Mouse (Mus musculus) liver, postnatal 0 days (tissue): ENCODE results near the gene Il27. TPM values are rescaled to one million over a fixed set of nuclear protein-coding genes. Genes with fewer than 3 reads are reported as not detected.

Experiments used
- ATAC-seq: fragments of 200-750 bp; cut with Nextera tagmentation; 2 replicates; pipeline ENCODE4 v1.8.0; 2017; ENCODE audit warnings: mild to moderate bottlenecking, moderate library complexity
- DNase-seq: peaks from one replicate; pipeline ENCODE4 v3.0.0-alpha.2; 2016
- H3K27ac ChIP-seq: fragments of 300-500 bp; sonication (generic); 2 replicates; pipeline ENCODE4 v1.5.1; 2014; ENCODE audit warnings: antibody characterized with exemption, moderate library complexity, mild to moderate bottlenecking, low read depth
- H3K27me3 ChIP-seq: fragments of 300-500 bp; sonication (generic); 2 replicates; pipeline ENCODE4 v1.6.1; 2014; ENCODE audit warnings: low read length, control low read depth, mixed read lengths; ENCODE audit not compliant: insufficient read depth
- H3K36me3 ChIP-seq: fragments of 300-500 bp; sonication (generic); replicated peaks from 2 replicates; pipeline ENCODE4 v1.6.1; 2014; ENCODE audit warnings: mild to moderate bottlenecking, control low read depth, low read length, moderate library complexity, mixed read lengths; ENCODE audit not compliant: insufficient read depth
- H3K4me1 ChIP-seq: fragments of 300-500 bp; sonication (generic); 2 replicates; pipeline ENCODE4 v1.6.1; 2014; ENCODE audit warnings: antibody characterized with exemption, mild to moderate bottlenecking, control low read depth; ENCODE audit not compliant: insufficient read depth
- H3K4me2 ChIP-seq: fragments of 300-500 bp; sonication (generic); 2 replicates; pipeline ENCODE4 v1.6.1; 2014; ENCODE audit warnings: low read depth, mild to moderate bottlenecking, low read length, moderate library complexity, mixed read lengths
- H3K4me3 ChIP-seq: fragments of 300-500 bp; sonication (generic); 2 replicates; pipeline ENCODE4 v1.5.1; 2014; ENCODE audit warnings: low read depth, low read length
- H3K9ac ChIP-seq: fragments of 300-500 bp; sonication (generic); replicated peaks from 2 replicates; pipeline ENCODE4 v1.6.1; 2014; ENCODE audit warnings: mild to moderate bottlenecking, moderate library complexity
- H3K9me3 ChIP-seq: fragments of 300-500 bp; sonication (generic); 2 replicates; pipeline ENCODE4 v1.6.1; 2016; ENCODE audit warnings: mild to moderate bottlenecking, control low read depth, low read length, mixed read lengths
- CTCF ChIP-seq: sonication (generic); IDR thresholded peaks from 2 replicates; pipeline ENCODE4 v1.5.1; 2016; ENCODE audit warnings: antibody characterized with exemption, low read depth
- EP300 ChIP-seq: IDR thresholded peaks from 2 replicates; pipeline ENCODE4 v1.6.1; 2016; ENCODE audit warnings: antibody characterized with exemption, low read depth, mild to moderate bottlenecking
- WGBS: fragments of 180-500 bp; shearing (Covaris S2); extraction: QIAGEN DNeasy Blood & Tissue Kit; methylation state at CpG from one replicate; pipeline ENCODE4 v1.1.7; 2014; ENCODE audit not compliant: insufficient replicate concordance; 5-methylcytosine and 5-hydroxymethylcytosine counted together
- polyA plus RNA-seq: library from polyadenylated mRNA; unstranded; fragments of >200 nt; fragmentation: Nextera tagmentation; extraction: Ambion mirVana; gene quantifications from 2 replicates; pipeline ENCODE4 v1.2.1, GENCODE M21; 2015

Gene Il27
- polyA plus RNA-seq, 1 experiment from 2014 or later: 0.18 TPM

GRCm38 (mm10) chr7:126595890-126596289 is 1.1 kb upstream of the Il27 start:
- ATAC-seq: no peak
- no peak for DNase-seq
- H3K9ac ChIP-seq: no peak overlapping the region
- no peak overlapping the region for H3K4me3 ChIP-seq
- H3K4me2 ChIP-seq: 0 out of 2 replicates have a peak overlapping the region, but pooled peaks have one; percentile 9
- 0 out of 2 replicates have a peak overlapping the region, but pooled peaks have one; percentile 34 for H3K27ac ChIP-seq
- peaks cover 15% of the 10 kb centered on the region for H3K4me1 ChIP-seq
- no peaks in the 10 kb centered on the region for H3K27me3 ChIP-seq
- no peaks in the 10 kb centered on the region for H3K9me3 ChIP-seq
- H3K36me3 ChIP-seq: no peaks in the 10 kb centered on the region
- TF ChIP-seq EP300 (no peak), CTCF (no peak)
- WGBS: 68% methylated on average over 5 of the region's 5 CpGs

- Histone ChIP-seq H3K4me2 (0 out of 2 replicates have a peak overlapping the region, but pooled peaks have one; percentile 23), H3K27ac (0 out of 2 replicates have a peak overlapping the region, but pooled peaks have one; percentile 29), H3K4me1 (peaks cover 8% of the 10 kb centered on the region), H3K9me3 (no peaks in the 10 kb centered on the region), H3K4me3 (no peak overlapping the region), H3K27me3 (no peaks in the 10 kb centered on the region), H3K36me3 (no peaks in the 10 kb centered on the region), H3K9ac (peak overlapping the region; percentile 21; the same call in 1 of the 2 replicates)
- ATAC-seq (no peak), DNase-seq (peak; percentile 66)
- TF ChIP-seq CTCF (peak; percentile 73), EP300 (no peak)
- 20% methylated on average over 16 of the region's 16 CpGs for WGBS
Measured at GRCm38 (mm10) chr7:126587779-126588178, 7.0 kb downstream of the Il27 start.

- no peak overlapping the region; the same call in 1 of the 2 replicates for H3K9ac ChIP-seq
- H3K4me3 ChIP-seq: no peak overlapping the region
- no peak for ATAC-seq
- H3K4me2 ChIP-seq: peak overlapping the region; percentile 84; the same call in 1 of the 2 replicates
- DNase-seq: peak; percentile 38
- H3K4me1 ChIP-seq: peaks cover 14% of the 10 kb centered on the region
- 54% methylated on average over 8 of the region's 8 CpGs for WGBS
- H3K27me3 ChIP-seq: no peaks in the 10 kb centered on the region
- no peak for TF ChIP-seq CTCF
- H3K36me3 ChIP-seq: no peaks in the 10 kb centered on the region
- H3K27ac ChIP-seq: peak overlapping the region; percentile 68; the same call in 1 of the 2 replicates
- no peaks in the 10 kb centered on the region for H3K9me3 ChIP-seq
Measured at GRCm38 (mm10) chr7:126586839-126587238, 7.9 kb downstream of the Il27 start.

- DNase-seq (no peak), ATAC-seq (no peak)
- TF ChIP-seq CTCF (no peak), EP300 (no peak)
- Histone ChIP-seq H3K4me3 (peak within 1 kb of the TSS; percentile 47), H3K27ac (peak within 1 kb of the TSS; percentile 68), H3K4me2 (peak within 1 kb of the TSS; percentile 84), H3K9me3 (no peaks in the 10 kb centered on the region), H3K36me3 (0 out of 2 replicates have a peak, but pooled peaks cover 3% of the 10 kb centered on the region), H3K27me3 (no peaks in the 10 kb centered on the region), H3K4me1 (peaks cover 15% of the 10 kb centered on the region), H3K9ac (peak within 1 kb of the TSS; percentile 48)
- WGBS: 59% methylated on average over 6 of the region's 6 CpGs
Measured at GRCm38 (mm10) chr7:126585717-126586116, 9.0 kb downstream of the Il27 start, which contains the start of gene Cln3. Gene Cln3, minus strand, starts transcription at chr7:126585817.

GRCm38 (mm10) chr7:126584506-126584977 is 10.2 kb downstream of the Il27 start, which contains the start of gene Apobr:
Gene Apobr, plus strand, starts transcription at chr7:126584942.
- TF ChIP-seq EP300 (no peak), CTCF (no peak)
- Histone ChIP-seq H3K27ac (peak within 1 kb of the TSS; percentile 68), H3K27me3 (no peaks in the 10 kb centered on the region), H3K9me3 (no peaks in the 10 kb centered on the region), H3K4me2 (peak within 1 kb of the TSS; percentile 84), H3K9ac (peak within 1 kb of the TSS; percentile 49), H3K4me3 (peak within 1 kb of the TSS; percentile 47), H3K4me1 (peaks cover 15% of the 10 kb centered on the region), H3K36me3 (0 out of 2 replicates have a peak, but pooled peaks cover 3% of the 10 kb centered on the region)
- ATAC-seq: peak; percentile 35
- WGBS: 37% methylated on average over 8 of the region's 8 CpGs
- DNase-seq: peak; percentile 47

GRCm38 (mm10) chr7:126583761-126584160 is 11.0 kb downstream of the Il27 start:
- ATAC-seq: no peak
- no peak for DNase-seq
- Histone ChIP-seq H3K27ac (peak overlapping the region; percentile 68), H3K27me3 (no peaks in the 10 kb centered on the region), H3K9ac (peak overlapping the region; percentile 49), H3K9me3 (no peaks in the 10 kb centered on the region), H3K4me2 (peak overlapping the region; percentile 84), H3K4me3 (peak overlapping the region; percentile 47), H3K4me1 (peaks cover 15% of the 10 kb centered on the region), H3K36me3 (peaks cover 6% of the 10 kb centered on the region)
- WGBS: 38% methylated on average over 6 of the region's 6 CpGs
- no peak for TF ChIP-seq CTCF
- no peak for TF ChIP-seq EP300
